12 mouse cellular contexts compared by ENCODE assay signal in the genomic region with DNA sequence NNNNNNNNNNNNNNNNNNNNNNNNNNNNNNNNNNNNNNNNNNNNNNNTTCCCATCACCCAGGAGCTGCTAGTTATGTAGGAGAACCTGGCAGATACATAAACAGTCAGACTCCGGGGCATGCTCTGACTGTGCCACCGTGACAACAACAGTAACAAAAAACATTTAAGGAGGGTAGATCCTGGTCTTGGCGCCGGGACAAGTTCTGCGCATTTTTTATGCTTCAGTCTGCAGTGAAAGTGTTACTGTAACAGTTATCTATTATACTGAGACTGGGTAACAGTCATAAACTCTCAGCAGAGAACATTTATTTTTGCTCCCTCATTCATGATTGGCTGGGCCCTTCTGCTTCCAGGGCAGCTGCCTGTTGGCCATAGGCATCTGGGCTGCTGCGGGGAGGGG. TPM values are rescaled to one million over a fixed set of nuclear protein-coding genes. Genes with fewer than 3 reads are reported as not detected.
DNase-seq lines count a peak whose midpoint lies in the region; ATAC-seq lines count a peak whose summit lies in the region.
"Had no signal": no experiment of that assay in that cellular context is flagged by ENCODE, and none has a peak within 500 bp of the region (broad histone marks: within the 10 kb centered on the region; RNA-seq: fewer than 3 reads in every experiment).

No protein-coding gene starts in this region.

- 0 out of 2 replicates have a peak, but pooled peaks cover 5% of the 10 kb centered on the region for H3K27me3 ChIP-seq in heart, embryonic 12.5 days (replicated peaks)
- H3K27me3 ChIP-seq in midbrain, embryonic 13.5 days, result no peaks in the 10 kb centered on the region
- no peaks in the 10 kb centered on the region for H3K27me3 ChIP-seq in midbrain, embryonic 10.5 days (ENCODE audit: low read depth, poor library complexity, severe bottlenecking)
- no peaks in the 10 kb centered on the region for H3K27me3 ChIP-seq in forebrain, embryonic 13.5 days
- no peaks in the 10 kb centered on the region for H3K27me3 ChIP-seq in neural tube, embryonic 14.5 days (ENCODE audit: control insufficient read depth, insufficient read depth, low read length)
- H3K27me3 ChIP-seq: Patski had no signal

- no peak for ATAC-seq in heart, embryonic 12.5 days (ENCODE audit: insufficient number of reproducible peaks, low FRiP score)
- ATAC-seq in midbrain, embryonic 13.5 days, result peak; percentile 31; the same call in 1 of the 2 replicates
- ATAC-seq in forebrain, embryonic 13.5 days, result peak; percentile 26; the same call in 1 of the 2 replicates
- ATAC-seq in neural tube, embryonic 14.5 days (ENCODE audit: low read depth), result peak; percentile 29; the same call in 1 of the 2 replicates
- ATAC-seq: Patski had no signal

- H3K9ac ChIP-seq in heart, embryonic 12.5 days, result no peak overlapping the region
- no peak overlapping the region for H3K9ac ChIP-seq in midbrain, embryonic 13.5 days (replicated peaks)
- H3K9ac ChIP-seq in forebrain, embryonic 13.5 days, result no peak overlapping the region
- H3K9ac ChIP-seq in neural tube, embryonic 14.5 days (replicated peaks; ENCODE audit: low read depth, low read length), result no peak overlapping the region

- no peak overlapping the region for H3K27ac ChIP-seq in heart, embryonic 12.5 days (ENCODE audit: poor library complexity, severe bottlenecking)
- no peak overlapping the region for H3K27ac ChIP-seq in midbrain, embryonic 13.5 days
- no peak overlapping the region for H3K27ac ChIP-seq in midbrain, embryonic 10.5 days (replicated peaks)
- H3K27ac ChIP-seq in forebrain, embryonic 13.5 days, result no peak overlapping the region
- H3K27ac ChIP-seq in neural tube, embryonic 14.5 days (ENCODE audit: low read depth, low read length), result 0 out of 2 replicates have a peak overlapping the region, but pooled peaks have one; percentile 10

- no peaks in the 10 kb centered on the region for H3K9me3 ChIP-seq in heart, embryonic 12.5 days (replicated peaks)
- no peaks in the 10 kb centered on the region for H3K9me3 ChIP-seq in midbrain, embryonic 13.5 days
- no peaks in the 10 kb centered on the region for H3K9me3 ChIP-seq in midbrain, embryonic 10.5 days (replicated peaks)
- H3K9me3 ChIP-seq in forebrain, embryonic 13.5 days (replicated peaks), result no peaks in the 10 kb centered on the region
- H3K9me3 ChIP-seq in neural tube, embryonic 14.5 days (ENCODE audit: control insufficient read depth, low read length), result no peaks in the 10 kb centered on the region

- H3K36me3 ChIP-seq in heart, embryonic 12.5 days, result no peaks in the 10 kb centered on the region
- no peaks in the 10 kb centered on the region for H3K36me3 ChIP-seq in midbrain, embryonic 13.5 days
- no peaks in the 10 kb centered on the region for H3K36me3 ChIP-seq in midbrain, embryonic 10.5 days
- no peaks in the 10 kb centered on the region for H3K36me3 ChIP-seq in forebrain, embryonic 13.5 days (ENCODE audit: poor library complexity, severe bottlenecking)
- H3K36me3 ChIP-seq in neural tube, embryonic 14.5 days (ENCODE audit: control insufficient read depth, insufficient read depth, low read length), result no peaks in the 10 kb centered on the region

- 62% methylated on average over 6 of the region's 6 CpGs for WGBS in heart, embryonic 12.5 days
- WGBS in midbrain, embryonic 13.5 days, result 72% methylated on average over 6 of the region's 6 CpGs
- 88% methylated on average over 6 of the region's 6 CpGs for WGBS in midbrain, embryonic 10.5 days
- 56% methylated on average over 6 of the region's 6 CpGs for WGBS in forebrain, embryonic 13.5 days
- 55% methylated on average over 6 of the region's 6 CpGs for WGBS in neural tube, embryonic 14.5 days

- no peak overlapping the region for H3K4me3 ChIP-seq in heart, embryonic 12.5 days
- no peak overlapping the region for H3K4me3 ChIP-seq in midbrain, embryonic 13.5 days (replicated peaks)
- no peak overlapping the region for H3K4me3 ChIP-seq in midbrain, embryonic 10.5 days
- H3K4me3 ChIP-seq in forebrain, embryonic 13.5 days, result no peak overlapping the region
- no peak overlapping the region for H3K4me3 ChIP-seq in neural tube, embryonic 14.5 days (ENCODE audit: low read depth, low read length)

- DNase-seq in heart, adult 8-10 months (ENCODE audit: low spot score), result no peak
- no peak for DNase-seq in midbrain, embryonic 10.5 days (ENCODE audit: low spot score)
- DNase-seq in thymus, adult 18-20 months, result no peak
- DNase-seq: adrenal gland, postnatal 10 days; cerebellum, adult 11 months; kidney, postnatal 14 days; lung, adult 18-20 months had no signal

- H3K4me2 ChIP-seq in heart, embryonic 12.5 days, result peak overlapping the region; percentile 29
- H3K4me2 ChIP-seq in midbrain, embryonic 13.5 days (replicated peaks), result peak overlapping the region; percentile 13; the same call in 1 of the 2 replicates
- H3K4me2 ChIP-seq in forebrain, embryonic 13.5 days, result peak overlapping the region; percentile 19; the same call in 1 of the 2 replicates
- no peak overlapping the region for H3K4me2 ChIP-seq in neural tube, embryonic 14.5 days (ENCODE audit: low read depth, low read length)

- H3K4me1 ChIP-seq in heart, embryonic 12.5 days (replicated peaks), result peaks cover 45% of the 10 kb centered on the region
- H3K4me1 ChIP-seq in midbrain, embryonic 13.5 days (replicated peaks), result peaks cover 32% of the 10 kb centered on the region
- H3K4me1 ChIP-seq in midbrain, embryonic 10.5 days, result peaks cover 24% of the 10 kb centered on the region
- peaks cover 29% of the 10 kb centered on the region for H3K4me1 ChIP-seq in forebrain, embryonic 13.5 days
- 0 out of 2 replicates have a peak, but pooled peaks cover 8% of the 10 kb centered on the region for H3K4me1 ChIP-seq in neural tube, embryonic 14.5 days (ENCODE audit: control insufficient read depth, insufficient read depth, low read length)

RNA-seq across cellular contexts. Expression of a gene that starts 27.9 kb away (rescaled TPM):
- polyA plus RNA-seq in heart, embryonic 12.5 days (2016; fragmentation: Nextera tagmentation; extraction: Ambion mirVana), result 104 and 105 TPM in 2 replicates
- 10 to 100 TPM; 48.0 to 56.4 (median 51.7) TPM for total RNA-seq in heart, adult 8-10 months (2022)
- polyA plus RNA-seq in midbrain, embryonic 13.5 days (2015; fragmentation: Nextera tagmentation; extraction: Ambion mirVana), result 164 and 169 TPM in 2 replicates
- 203 and 204 TPM in 2 replicates for polyA plus RNA-seq in midbrain, embryonic 10.5 days (2016; fragmentation: Nextera tagmentation; extraction: Ambion mirVana)
- 187 and 198 TPM in 2 replicates for polyA plus RNA-seq in forebrain, embryonic 13.5 days (2015; fragmentation: Nextera tagmentation; extraction: Ambion mirVana)
- 68.8 and 70.5 TPM in 2 replicates for polyA plus RNA-seq in neural tube, embryonic 14.5 days (2014; fragmentation: Nextera tagmentation; extraction: Ambion mirVana)
